ENCODE assay signal across 11 mouse cellular contexts in the genomic region with DNA sequence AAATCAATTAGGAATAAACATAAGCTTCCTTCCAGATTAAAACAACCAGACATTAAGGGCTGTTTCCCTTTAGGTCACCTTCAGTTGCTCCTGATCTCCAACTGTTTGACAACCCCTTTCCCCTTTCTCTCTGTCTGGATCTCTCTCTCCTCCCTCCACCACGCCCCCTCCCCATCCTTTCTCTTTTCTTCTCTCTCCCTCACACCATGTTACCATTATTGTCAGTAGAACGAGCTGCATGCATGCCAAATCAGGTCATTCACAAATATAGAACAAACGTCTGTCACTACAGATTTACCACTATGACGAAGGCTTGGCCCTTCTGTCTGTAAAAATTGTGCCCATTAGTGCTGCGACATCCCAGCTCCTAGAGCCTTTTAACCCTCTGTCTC.
A peak's percentile ranks its signal among the peaks of the same experiment; 100 is the strongest.
DNase-seq lines count a peak whose midpoint lies in the region; ATAC-seq lines count a peak whose summit lies in the region.
"Had no signal": no experiment of that assay in that cellular context is flagged by ENCODE, and none has a peak within 500 bp of the region (broad histone marks: within the 10 kb centered on the region; RNA-seq: fewer than 3 reads in every experiment).

No protein-coding gene starts in this region.

- peak; percentile 90 for DNase-seq in cerebellum, adult 9-11 months
- DNase-seq in lung, adult 18-20 months = no peak
- DNase-seq in spleen, postnatal 14 days (ENCODE audit: low spot score in 2 of 2) = no peak
- DNase-seq: heart, postnatal 36 days; right cerebral cortex, postnatal 14 days had no signal

- H3K9me3 ChIP-seq in forebrain, embryonic 15.5 days = no peaks in the 10 kb centered on the region
- no peaks in the 10 kb centered on the region for H3K9me3 ChIP-seq in midbrain, embryonic 15.5 days
- H3K9me3 ChIP-seq: megakaryocyte, embryonic 14.5 days had no signal

- no peak overlapping the region for H3K9ac ChIP-seq in forebrain, embryonic 15.5 days (replicated peaks)
- no peak overlapping the region for H3K9ac ChIP-seq in midbrain, embryonic 15.5 days

- WGBS in forebrain, embryonic 15.5 days = 1% methylated on average over 5 of the region's 5 CpGs
- WGBS in midbrain, embryonic 15.5 days = 6% methylated on average over 5 of the region's 5 CpGs

- no peaks in the 10 kb centered on the region for H3K36me3 ChIP-seq in forebrain, embryonic 15.5 days
- H3K36me3 ChIP-seq in midbrain, embryonic 15.5 days (replicated peaks) = no peaks in the 10 kb centered on the region

- H3K27ac ChIP-seq in forebrain, embryonic 15.5 days (replicated peaks) = peak overlapping the region; percentile 81
- H3K27ac ChIP-seq in midbrain, embryonic 15.5 days = peak overlapping the region; percentile 58; the same call in 1 of the 2 replicates

- H3K4me1 ChIP-seq in forebrain, embryonic 15.5 days = peaks cover 27% of the 10 kb centered on the region
- peaks cover 20% of the 10 kb centered on the region for H3K4me1 ChIP-seq in midbrain, embryonic 15.5 days

- H3K4me2 ChIP-seq in forebrain, embryonic 15.5 days (replicated peaks) = no peak overlapping the region
- no peak overlapping the region for H3K4me2 ChIP-seq in midbrain, embryonic 15.5 days
- H3K4me2 ChIP-seq: liver, embryonic 11.5 days had no signal

- peak; percentile 86 for ATAC-seq in cerebellum, adult (ENCODE audit: insufficient number of reproducible peaks, low FRiP score, low TSS enrichment)
- peak; percentile 86 for ATAC-seq in forebrain, embryonic 15.5 days (replicated peaks)
- peak; percentile 75 for ATAC-seq in midbrain, embryonic 15.5 days (replicated peaks)
- no peak for ATAC-seq in activated CD4-positive, CD25-positive, alpha-beta regulatory T cell, adult 4 months

- H3K27me3 ChIP-seq in forebrain, embryonic 15.5 days = no peaks in the 10 kb centered on the region
- peaks cover 6% of the 10 kb centered on the region; the same call in 1 of the 2 replicates for H3K27me3 ChIP-seq in midbrain, embryonic 15.5 days (replicated peaks)

- H3K4me3 ChIP-seq in forebrain, embryonic 15.5 days = no peak overlapping the region
- no peak overlapping the region for H3K4me3 ChIP-seq in midbrain, embryonic 15.5 days
- H3K4me3 ChIP-seq: megakaryocyte, embryonic 14.5 days had no signal
